Mouse (Mus musculus) forebrain, embryonic 15.5 days (tissue): ENCODE data around the gene Dlg1. TPM values are rescaled to one million over a fixed set of nuclear protein-coding genes. Genes with fewer than 3 reads are reported as not detected.

Experiments used
- ATAC-seq: fragments of 200-750 bp; cut with Nextera tagmentation; replicated peaks from 2 replicates; pipeline ENCODE4 v1.8.0; 2017; ENCODE audit warnings: mild to moderate bottlenecking, moderate TSS enrichment, moderate library complexity
- H3K27ac ChIP-seq: fragments of 300-500 bp; sonication (generic); replicated peaks from 2 replicates; pipeline ENCODE4 v1.5.1; 2015; ENCODE audit warnings: mild to moderate bottlenecking, inconsistent platforms
- H3K27me3 ChIP-seq: fragments of 300-500 bp; sonication (generic); 2 replicates; pipeline ENCODE4 v1.6.1; 2015; ENCODE audit warnings: inconsistent platforms
- H3K36me3 ChIP-seq: fragments of 300-500 bp; sonication (generic); 2 replicates; pipeline ENCODE4 v1.6.1; 2015; ENCODE audit warnings: mild to moderate bottlenecking, inconsistent platforms
- H3K4me1 ChIP-seq: fragments of 300-500 bp; sonication (generic); 2 replicates; pipeline ENCODE4 v1.6.1; 2015; ENCODE audit warnings: inconsistent platforms
- H3K4me2 ChIP-seq: fragments of 300-500 bp; sonication (generic); replicated peaks from 2 replicates; pipeline ENCODE4 v1.6.1; 2015; ENCODE audit warnings: mild to moderate bottlenecking, inconsistent platforms
- H3K4me3 ChIP-seq: fragments of 300-500 bp; sonication (generic); 2 replicates; pipeline ENCODE4 v1.5.1; 2015; ENCODE audit warnings: mild to moderate bottlenecking, inconsistent platforms
- H3K9ac ChIP-seq: fragments of 300-500 bp; sonication (generic); replicated peaks from 2 replicates; pipeline ENCODE4 v1.6.1; 2015; ENCODE audit warnings: mild to moderate bottlenecking, inconsistent platforms
- H3K9me3 ChIP-seq: fragments of 300-500 bp; sonication (generic); 2 replicates; pipeline ENCODE4 v1.6.1; 2016; ENCODE audit warnings: inconsistent platforms
- WGBS: fragments of 180-500 bp; shearing (Covaris S2); methylation state at CpG from one replicate; pipeline ENCODE4 v1.1.7; 2015; ENCODE audit warnings: mixed read lengths; 5-methylcytosine and 5-hydroxymethylcytosine counted together
- polyA plus RNA-seq: library from polyadenylated mRNA; unstranded; fragments of >200 nt; fragmentation: Nextera tagmentation; extraction: Ambion mirVana; gene quantifications from 2 replicates; pipeline ENCODE4 v1.2.1, GENCODE M21; 2015

Dlg1 gene
- polyA plus RNA-seq, 1 experiment from 2014 or later = 20.9 TPM

DNA sequence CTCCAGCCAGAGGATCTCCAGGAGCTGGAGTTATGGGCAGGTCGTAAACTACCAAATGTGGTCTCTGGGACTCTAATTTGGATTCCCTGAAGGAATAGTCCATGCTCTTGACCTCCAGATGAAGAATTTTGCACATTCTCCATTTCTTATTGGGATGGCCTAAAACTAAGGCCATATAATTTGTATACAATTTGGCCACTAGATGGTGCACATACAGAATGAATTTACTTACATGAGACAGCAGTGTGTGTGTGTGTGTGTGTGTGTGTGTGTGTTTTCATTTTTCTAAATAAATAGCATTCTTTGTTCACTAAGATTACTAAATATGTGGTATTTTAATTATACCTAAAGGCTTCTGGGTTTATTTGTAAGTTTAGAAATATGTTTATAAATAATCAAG is 87.3 kb downstream of the Dlg1 start:
- peaks cover 8% of the 10 kb centered on the region for H3K4me1 ChIP-seq
- no peaks in the 10 kb centered on the region for H3K27me3 ChIP-seq
- H3K4me3 ChIP-seq = no peak overlapping the region
- no peak for ATAC-seq
- no peak overlapping the region for H3K9ac ChIP-seq
- WGBS = 90% methylated on average over 1 of the region's 1 CpGs
- H3K27ac ChIP-seq = no peak overlapping the region
- H3K9me3 ChIP-seq = no peaks in the 10 kb centered on the region
- H3K4me2 ChIP-seq = no peak overlapping the region
- H3K36me3 ChIP-seq = no peaks in the 10 kb centered on the region

DNA sequence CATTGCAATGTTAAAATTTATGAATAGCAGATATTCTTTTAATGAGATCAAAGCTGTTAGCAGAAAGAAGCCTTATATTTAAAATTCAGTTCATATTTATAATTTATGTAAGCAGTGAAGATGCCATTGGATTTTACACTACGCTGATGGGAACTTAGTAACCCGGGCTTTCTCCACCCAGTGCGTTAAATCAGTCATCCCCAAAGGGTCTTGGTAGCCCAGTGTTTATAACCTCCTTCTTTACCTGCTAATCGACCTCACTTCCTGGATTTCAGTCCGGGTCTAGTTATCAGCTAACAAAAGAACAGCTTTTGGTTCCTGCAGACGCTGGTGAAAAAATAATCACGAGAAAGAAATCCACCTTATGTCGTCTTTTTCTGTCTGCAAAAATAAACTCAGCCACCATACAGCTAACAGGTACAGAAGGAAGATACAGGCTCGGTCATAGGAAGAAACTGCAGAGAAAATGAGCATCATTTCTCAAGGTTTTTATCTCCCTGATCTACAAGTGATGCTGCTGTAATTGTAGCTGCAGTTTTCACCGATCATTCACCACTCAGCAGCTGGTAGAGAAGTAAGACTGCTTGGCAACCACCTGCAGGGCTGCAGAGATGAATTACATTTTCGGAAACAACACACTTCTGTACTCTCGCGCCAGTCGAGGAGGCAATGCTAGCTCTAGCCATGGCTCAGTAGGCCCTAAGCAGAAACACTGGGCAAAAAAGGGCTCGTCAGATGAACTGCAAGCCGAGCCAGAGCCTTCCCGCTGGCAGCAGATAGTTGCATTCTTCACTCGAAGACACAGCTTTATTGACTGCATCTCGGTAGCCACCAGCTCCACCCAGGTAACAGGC is 91.2 kb downstream of the Dlg1 start:
- Histone ChIP-seq H3K9ac (peak overlapping the region; percentile 43), H3K4me3 (peak overlapping the region; percentile 16), H3K4me1 (peaks cover 8% of the 10 kb centered on the region), H3K27me3 (no peaks in the 10 kb centered on the region), H3K9me3 (no peaks in the 10 kb centered on the region), H3K36me3 (no peaks in the 10 kb centered on the region), H3K27ac (peak overlapping the region; percentile 84), H3K4me2 (peak overlapping the region; percentile 28)
- 52% methylated on average over 19 of the region's 19 CpGs for WGBS
- 0 out of 2 replicates have a peak, but pooled peaks have one; percentile 23 for ATAC-seq

DNA sequence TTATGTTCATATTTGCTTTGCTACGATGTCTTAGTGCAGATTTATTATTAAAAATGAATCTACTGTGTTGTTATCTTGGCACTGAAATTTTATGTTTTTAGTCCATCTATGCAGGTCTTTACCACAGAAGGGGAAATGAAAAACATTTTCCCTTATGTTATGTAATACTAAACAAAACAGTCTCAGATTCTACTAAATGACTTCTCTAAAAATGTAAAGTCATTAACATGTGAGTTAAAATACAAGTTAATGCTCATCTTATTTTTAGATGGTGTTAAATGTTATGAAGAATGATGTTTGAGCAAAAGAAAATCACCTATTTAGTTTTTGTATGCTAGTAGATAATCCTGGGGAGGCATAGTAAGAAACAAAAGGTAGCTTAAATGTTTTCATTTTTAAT is 91.8 kb downstream of the Dlg1 start:
- peak overlapping the region; percentile 84 for H3K27ac ChIP-seq

DNA sequence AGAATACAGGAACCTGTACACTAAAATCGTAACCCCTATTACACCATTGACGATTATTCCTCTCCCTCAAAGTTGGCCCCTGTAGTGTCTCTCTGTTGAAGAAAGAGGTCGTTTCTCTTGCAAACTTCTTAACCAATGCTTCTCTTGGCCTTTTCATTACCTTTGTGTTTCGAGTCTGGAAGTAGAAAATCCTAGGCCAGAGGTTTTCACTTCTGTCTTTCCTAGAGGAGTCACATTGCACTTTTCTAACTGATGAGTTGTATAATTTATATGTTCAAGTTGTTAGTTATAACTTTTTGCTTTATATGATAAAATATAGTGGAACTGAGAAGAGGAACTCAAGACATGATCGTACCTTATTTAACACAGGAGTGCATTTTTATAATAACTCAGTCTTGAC is 93.2 kb downstream of the Dlg1 start:
- H3K36me3 ChIP-seq = no peaks in the 10 kb centered on the region
- H3K4me1 ChIP-seq = peaks cover 8% of the 10 kb centered on the region
- WGBS = 79% methylated on average over 5 of the region's 5 CpGs
- no peaks in the 10 kb centered on the region for H3K9me3 ChIP-seq
- H3K4me2 ChIP-seq = no peak overlapping the region
- no peak overlapping the region for H3K4me3 ChIP-seq
- H3K27ac ChIP-seq = no peak overlapping the region
- H3K9ac ChIP-seq = no peak overlapping the region
- H3K27me3 ChIP-seq = no peaks in the 10 kb centered on the region
- no peak for ATAC-seq

More for the DNA sequence above, 91.8 kb downstream of the Dlg1 start:
- ATAC-seq = no peak
- H3K9me3 ChIP-seq = no peaks in the 10 kb centered on the region
- WGBS = 91% methylated on average over 1 of the region's 1 CpGs
- H3K4me1 ChIP-seq = peaks cover 8% of the 10 kb centered on the region
- peak overlapping the region; percentile 43; the same call in 1 of the 2 replicates for H3K9ac ChIP-seq
- 0 out of 2 replicates have a peak overlapping the region, but pooled peaks have one; percentile 28 for H3K4me2 ChIP-seq
- no peaks in the 10 kb centered on the region for H3K36me3 ChIP-seq
- H3K4me3 ChIP-seq = 0 out of 2 replicates have a peak overlapping the region, but pooled peaks have one; percentile 16
- H3K27me3 ChIP-seq = no peaks in the 10 kb centered on the region

DNA sequence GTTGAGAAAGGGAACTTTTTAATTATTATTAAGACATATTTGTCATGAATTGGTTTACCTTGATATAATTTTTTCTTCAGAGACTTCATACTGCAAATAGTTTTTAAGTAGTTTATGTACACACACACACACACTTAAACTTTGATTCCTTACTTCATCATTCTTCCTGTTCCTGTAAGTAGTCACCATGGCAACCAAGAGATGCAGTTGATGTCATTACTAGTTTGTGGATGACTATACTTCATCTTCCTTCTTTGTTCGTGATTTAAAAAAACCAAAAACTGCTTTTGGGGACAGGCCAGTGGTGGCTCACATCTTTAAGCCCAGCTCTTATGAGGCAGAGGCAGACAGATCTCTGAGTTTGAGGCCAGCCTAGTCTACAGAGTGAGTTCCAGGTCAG is 94.4 kb downstream of the Dlg1 start:
- no peaks in the 10 kb centered on the region for H3K27me3 ChIP-seq
- H3K4me2 ChIP-seq = no peak overlapping the region
- no peaks in the 10 kb centered on the region for H3K9me3 ChIP-seq
- no peak overlapping the region for H3K4me3 ChIP-seq
- peaks cover 8% of the 10 kb centered on the region for H3K4me1 ChIP-seq
- no peak overlapping the region for H3K9ac ChIP-seq
- 85% methylated on average over 1 of the region's 1 CpGs for WGBS
- no peak overlapping the region for H3K27ac ChIP-seq
- H3K36me3 ChIP-seq = no peaks in the 10 kb centered on the region
- no peak for ATAC-seq

DNA sequence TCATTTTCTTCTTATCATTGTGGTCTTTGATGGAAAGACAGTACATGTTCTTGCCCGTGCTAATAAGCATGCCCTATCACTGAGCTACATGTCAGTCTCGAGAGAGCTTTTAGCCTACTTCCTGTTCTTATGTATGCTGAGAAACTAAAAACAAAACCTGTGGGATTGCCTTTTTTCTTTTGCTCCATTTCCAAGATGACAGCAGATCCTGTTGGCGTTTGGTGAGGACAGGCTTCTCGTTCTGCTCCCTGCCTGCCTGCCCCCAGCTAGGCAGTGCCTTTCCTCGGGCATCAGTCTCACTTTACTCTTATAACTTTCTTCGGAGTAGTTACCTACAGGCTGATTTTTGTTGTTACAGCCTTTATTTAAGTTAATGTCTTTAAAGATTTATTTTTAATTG is 96.2 kb downstream of the Dlg1 start:
- H3K4me2 ChIP-seq = no peak overlapping the region
- H3K9ac ChIP-seq = no peak overlapping the region
- H3K27ac ChIP-seq = no peak overlapping the region
- H3K9me3 ChIP-seq = no peaks in the 10 kb centered on the region
- no peaks in the 10 kb centered on the region for H3K27me3 ChIP-seq
- no peak for ATAC-seq
- H3K4me1 ChIP-seq = peaks cover 5% of the 10 kb centered on the region
- H3K36me3 ChIP-seq = no peaks in the 10 kb centered on the region
- H3K4me3 ChIP-seq = no peak overlapping the region
- 84% methylated on average over 6 of the region's 6 CpGs for WGBS

DNA sequence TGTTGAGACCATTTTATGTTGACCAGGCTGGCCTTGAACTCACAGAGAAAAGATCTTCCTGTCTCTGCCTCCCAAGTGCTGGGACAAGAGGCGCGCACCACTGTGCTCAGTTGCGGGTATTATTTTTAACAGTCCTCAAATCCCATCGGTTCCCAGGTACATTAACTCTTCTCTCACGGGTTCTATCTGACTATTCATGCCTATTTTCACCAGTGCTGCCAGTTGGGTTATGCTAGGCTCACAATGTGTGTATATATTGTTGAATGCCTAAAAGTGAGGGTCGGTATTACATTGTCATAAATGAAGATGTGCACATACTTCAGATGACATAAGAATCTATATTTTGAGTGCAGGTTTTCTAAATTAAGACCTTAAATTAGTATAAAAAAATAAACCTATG is 103.1 kb downstream of the Dlg1 start:
- WGBS = 86% methylated on average over 6 of the region's 6 CpGs
- H3K4me3 ChIP-seq = no peak overlapping the region

DNA sequence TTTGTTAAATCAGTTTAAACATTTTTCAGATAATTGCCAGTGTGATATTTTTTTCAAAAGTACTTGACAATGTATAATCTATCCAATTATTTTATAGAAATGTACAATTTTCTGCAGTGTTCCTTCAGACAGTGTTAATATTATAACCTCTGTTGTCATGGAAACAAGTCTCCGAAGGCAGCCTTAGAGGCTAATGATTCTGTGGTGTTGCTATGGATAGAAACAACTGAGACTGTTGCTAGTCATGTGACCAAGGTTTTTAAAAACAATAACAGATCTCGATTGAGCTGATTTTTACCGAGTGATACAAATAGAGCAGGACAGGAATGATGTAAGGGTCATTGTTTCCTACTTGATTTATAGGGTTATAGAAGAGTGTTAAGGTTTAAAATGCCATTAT is 103.5 kb downstream of the Dlg1 start:
- WGBS = 17% methylated on average over 3 of the region's 3 CpGs
- H3K27me3 ChIP-seq = no peaks in the 10 kb centered on the region

More for the DNA sequence above, 103.1 kb downstream of the Dlg1 start:
- Histone ChIP-seq H3K4me1 (no peaks in the 10 kb centered on the region), H3K9me3 (no peaks in the 10 kb centered on the region), H3K9ac (no peak overlapping the region), H3K36me3 (no peaks in the 10 kb centered on the region), H3K27me3 (no peaks in the 10 kb centered on the region), H3K27ac (peak overlapping the region; percentile 77), H3K4me2 (no peak overlapping the region)
- 0 out of 2 replicates have a peak, but pooled peaks have one; percentile 58 for ATAC-seq

DNA sequence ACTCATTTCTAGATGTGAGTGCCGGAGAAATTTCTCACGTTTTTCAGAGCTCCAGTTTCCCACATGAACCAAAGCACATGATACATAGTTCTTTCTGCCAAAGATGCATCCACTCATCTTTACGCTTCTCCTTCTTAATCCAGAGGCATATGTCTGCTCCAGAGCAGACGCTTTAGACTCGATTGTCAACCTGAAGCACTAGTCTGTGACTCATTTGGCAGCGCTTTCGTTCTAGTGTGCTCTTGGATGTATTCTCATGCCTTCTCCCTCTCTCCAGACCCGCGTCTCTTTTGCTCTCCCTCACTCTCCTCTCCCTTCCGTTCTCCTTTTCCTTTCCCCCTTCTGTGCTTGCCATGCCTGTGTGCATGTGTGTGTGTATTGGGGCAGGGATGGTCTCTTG is 112.7 kb downstream of the Dlg1 start:
- no peak overlapping the region for H3K4me2 ChIP-seq
- ATAC-seq = no peak
- no peak overlapping the region for H3K4me3 ChIP-seq
- 79% methylated on average over 10 of the region's 10 CpGs for WGBS
- H3K36me3 ChIP-seq = no peaks in the 10 kb centered on the region
- no peaks in the 10 kb centered on the region for H3K9me3 ChIP-seq
- H3K27me3 ChIP-seq = no peaks in the 10 kb centered on the region
- H3K4me1 ChIP-seq = no peaks in the 10 kb centered on the region
- H3K9ac ChIP-seq = no peak overlapping the region
- H3K27ac ChIP-seq = peak overlapping the region; percentile 58

More for the DNA sequence above, 103.5 kb downstream of the Dlg1 start:
- Histone ChIP-seq H3K27ac (peak overlapping the region; percentile 50; the same call in 1 of the 2 replicates), H3K9me3 (no peaks in the 10 kb centered on the region), H3K9ac (no peak overlapping the region), H3K4me2 (no peak overlapping the region), H3K4me1 (no peaks in the 10 kb centered on the region), H3K4me3 (no peak overlapping the region), H3K36me3 (no peaks in the 10 kb centered on the region)
- peak; percentile 91 for ATAC-seq

DNA sequence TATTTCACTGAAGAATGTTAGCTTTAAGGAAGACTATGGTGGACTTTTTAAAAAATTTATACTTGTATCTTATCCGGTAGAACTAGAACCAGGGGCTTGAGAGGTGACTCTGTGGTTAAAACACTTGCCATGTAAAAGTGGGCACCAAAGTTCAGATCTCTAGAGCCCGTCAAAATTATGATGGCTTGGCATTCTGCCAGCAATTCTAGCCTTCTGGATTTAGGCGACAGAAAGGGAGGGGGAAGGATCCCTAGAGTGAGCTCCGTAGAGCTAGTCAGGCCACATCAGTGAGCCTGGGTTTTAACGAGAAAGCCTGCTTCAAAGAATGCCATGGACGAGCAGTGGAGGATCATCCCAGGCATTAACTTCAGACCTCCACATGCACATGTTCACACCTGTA is 117.8 kb downstream of the Dlg1 start:
- Histone ChIP-seq H3K4me2 (no peak overlapping the region), H3K9ac (no peak overlapping the region), H3K4me1 (no peaks in the 10 kb centered on the region), H3K27me3 (no peaks in the 10 kb centered on the region), H3K36me3 (no peaks in the 10 kb centered on the region), H3K27ac (no peak overlapping the region), H3K9me3 (no peaks in the 10 kb centered on the region), H3K4me3 (no peak overlapping the region)
- ATAC-seq = no peak
- WGBS = 42% methylated on average over 6 of the region's 6 CpGs

DNA sequence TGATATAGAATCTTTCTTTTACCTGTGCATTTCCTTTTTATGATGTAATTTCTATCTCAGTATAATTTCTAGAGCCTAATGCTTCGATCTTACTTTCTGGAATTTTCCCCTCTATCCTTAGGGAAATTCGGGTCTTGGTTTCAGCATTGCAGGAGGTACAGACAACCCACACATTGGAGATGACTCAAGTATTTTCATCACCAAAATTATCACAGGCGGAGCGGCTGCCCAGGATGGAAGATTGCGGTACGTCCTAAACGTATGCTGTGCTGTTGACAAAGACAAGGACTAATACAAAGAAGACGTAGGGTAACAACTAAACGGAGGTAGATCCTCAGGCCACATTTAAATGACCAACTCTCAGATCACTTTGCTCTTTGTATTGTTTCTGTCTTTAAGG is 126.8 kb downstream of the Dlg1 start:
- no peaks in the 10 kb centered on the region for H3K9me3 ChIP-seq
- H3K27ac ChIP-seq = no peak overlapping the region
- no peak for ATAC-seq
- 93% methylated on average over 9 of the region's 9 CpGs for WGBS
- no peak overlapping the region for H3K4me2 ChIP-seq
- peaks cover 16% of the 10 kb centered on the region for H3K36me3 ChIP-seq
- H3K4me3 ChIP-seq = no peak overlapping the region
- H3K9ac ChIP-seq = no peak overlapping the region
- no peaks in the 10 kb centered on the region for H3K27me3 ChIP-seq
- no peaks in the 10 kb centered on the region for H3K4me1 ChIP-seq

DNA sequence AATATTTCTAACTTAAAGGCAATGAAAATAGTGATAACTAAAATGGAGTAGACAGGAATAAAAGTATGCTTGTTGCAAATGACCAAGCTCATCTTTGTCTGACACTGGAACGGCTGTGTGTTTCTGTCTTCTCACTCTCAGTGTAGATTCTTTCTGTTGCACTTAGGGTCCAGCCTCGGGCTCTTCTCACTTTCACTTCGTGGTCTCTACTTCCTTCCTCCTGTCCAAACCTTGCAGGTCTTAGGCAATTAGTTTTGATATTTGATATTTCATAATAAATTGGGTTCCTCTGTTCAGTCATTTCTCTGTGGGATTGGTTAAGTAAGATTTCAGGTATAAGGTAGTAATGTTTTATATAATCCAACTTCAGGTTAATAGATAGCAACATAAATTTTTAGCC is 140.4 kb downstream of the Dlg1 start:
- peaks cover 22% of the 10 kb centered on the region for H3K36me3 ChIP-seq
- 92% methylated on average over 3 of the region's 3 CpGs for WGBS
- H3K27me3 ChIP-seq = no peaks in the 10 kb centered on the region
- ATAC-seq = no peak
- no peak overlapping the region for H3K4me2 ChIP-seq
- H3K4me3 ChIP-seq = no peak overlapping the region
- no peak overlapping the region for H3K27ac ChIP-seq
- no peaks in the 10 kb centered on the region for H3K4me1 ChIP-seq
- H3K9me3 ChIP-seq = no peaks in the 10 kb centered on the region
- H3K9ac ChIP-seq = no peak overlapping the region
